Mouse (Mus musculus) ES-E14 (cell line): ENCODE data around the gene Gm8994. TPM values are rescaled to one million over a fixed set of nuclear protein-coding genes. Genes with fewer than 3 reads are reported as not detected.

Source experiments
- DNase-seq: peaks from one replicate; pipeline ENCODE4 v3.0.0-alpha.2; 2013; ENCODE audit warnings: low read depth, low spot score
- H3K27ac ChIP-seq: 2 replicates; pipeline ENCODE4 v1.5.1; 2012; ENCODE audit warnings: low read depth, mild to moderate bottlenecking, low read length, moderate library complexity, mixed read lengths; ENCODE audit not compliant: poor library complexity, insufficient read depth, severe bottlenecking
- H3K36me3 ChIP-seq: 2 replicates; pipeline ENCODE4 v1.6.1; 2012; ENCODE audit warnings: mild to moderate bottlenecking, low read length, moderate library complexity, mixed read lengths; ENCODE audit not compliant: control insufficient read depth, poor library complexity, insufficient read depth, severe bottlenecking
- H3K4me1 ChIP-seq, 2 experiments: fragments of 150-350 bp in 1 of 2; sonication (generic) in 1 of 2; 2 replicates each; pipeline ENCODE4 v1.6.1; 2012; ENCODE audit warnings: low read length in 2 of 2, mild to moderate bottlenecking in 1 of 2, mixed read lengths in 1 of 2; ENCODE audit not compliant: control insufficient read depth in 2 of 2, insufficient read depth in 2 of 2, poor library complexity in 1 of 2
- H3K4me3 ChIP-seq, 2 experiments: fragments of 150-350 bp in 1 of 2; sonication (generic) in 1 of 2; 2 replicates each; pipeline ENCODE4 v1.5.1; 2012; ENCODE audit warnings: low read length in 2 of 2, low read depth in 1 of 2, mild to moderate bottlenecking in 1 of 2, mixed read lengths in 1 of 2; ENCODE audit not compliant: insufficient read depth in 1 of 2, poor library complexity in 1 of 2, severe bottlenecking in 1 of 2
- H3K9ac ChIP-seq: 2 replicates; pipeline ENCODE4 v1.6.1; 2012; ENCODE audit warnings: low read depth, mild to moderate bottlenecking, low read length, mixed read lengths; ENCODE audit not compliant: poor library complexity, insufficient read depth, severe bottlenecking
- H3K9me3 ChIP-seq: fragments of 150-350 bp; sonication (generic); 2 replicates; pipeline ENCODE4 v1.6.1; 2012; ENCODE audit warnings: low read depth, mild to moderate bottlenecking, low read length; ENCODE audit not compliant: control insufficient read depth, insufficient read depth
- CHD2 ChIP-seq: IDR thresholded peaks from 2 replicates; pipeline ENCODE4 v1.6.1; 2014; ENCODE audit warnings: mild to moderate bottlenecking, low read depth, low read length, inconsistent platforms
- HCFC1 ChIP-seq: IDR thresholded peaks from 2 replicates; pipeline ENCODE4 v1.6.1; 2012; ENCODE audit warnings: low read length, inconsistent platforms, borderline replicate concordance; ENCODE audit not compliant: insufficient read depth
- MAFK ChIP-seq: IDR thresholded peaks from 2 replicates; pipeline ENCODE4 v1.6.1; 2014; ENCODE audit warnings: mild to moderate bottlenecking, low read depth, low read length, inconsistent platforms; ENCODE audit not compliant: insufficient read depth
- ZC3H11A ChIP-seq: IDR thresholded peaks from 2 replicates; pipeline ENCODE4 v1.6.1; 2012; ENCODE audit warnings: low read depth, mild to moderate bottlenecking, inconsistent platforms, low read length, borderline replicate concordance
- ZNF384 ChIP-seq: IDR thresholded peaks from 2 replicates; pipeline ENCODE4 v1.6.1; 2012; ENCODE audit warnings: low read depth, low read length, inconsistent platforms
- in situ Hi-C, 2 experiments: fragments of 600-800 bp; cut with MboI; formaldehyde crosslinking; loops; one replicate each; pipeline ENCODE4 v1.15.1; 2025; ENCODE audit warnings: low sequenced_read_pairs in 2 of 2, inconsistent platforms in 1 of 2; ENCODE audit not compliant: unreplicated experiment in 2 of 2
- total RNA-seq: library from RNA; depleted of rRNA; stranded (reverse); fragments of 300-350 nt; gene quantifications from 2 replicates; pipeline ENCODE4 v1.2.3, GENCODE M21; 2012

Gene Gm8994
- total RNA-seq, 1 experiment = 37.0 TPM

GRCm38 (mm10) chr6:136341093-136341492 is 13.8 kb downstream of the Gm8994 start:
- H3K9me3 ChIP-seq = no peaks in the 10 kb centered on the region
- no peak overlapping the region for H3K27ac ChIP-seq
- no peak overlapping the region for H3K4me3 ChIP-seq
- no peaks in the 10 kb centered on the region for H3K4me1 ChIP-seq
- TF ChIP-seq HCFC1 (no peak), MAFK (no peak), ZC3H11A (no peak), ZNF384 (peak; percentile 93), CHD2 (no peak)
- DNase-seq = no peak
- no peak overlapping the region for H3K9ac ChIP-seq
- H3K36me3 ChIP-seq = no peaks in the 10 kb centered on the region
- in situ Hi-C loops = no loop called here

- H3K4me3 ChIP-seq = no peak overlapping the region
- TF ChIP-seq MAFK (no peak), ZNF384 (no peak), HCFC1 (no peak), CHD2 (no peak), ZC3H11A (no peak)
- H3K4me1 ChIP-seq = no peaks in the 10 kb centered on the region
- no peak overlapping the region for H3K9ac ChIP-seq
- no peak overlapping the region for H3K27ac ChIP-seq
- DNase-seq = no peak
- in situ Hi-C loops = no loop called here
- H3K9me3 ChIP-seq = no peaks in the 10 kb centered on the region
- H3K36me3 ChIP-seq = no peaks in the 10 kb centered on the region
Observed at GRCm38 (mm10) chr6:136343868-136344267, 16.5 kb downstream of the Gm8994 start.

GRCm38 (mm10) chr6:136345034-136345433 is 17.7 kb downstream of the Gm8994 start:
- in situ Hi-C loops = no loop called here
- no peak overlapping the region for H3K4me3 ChIP-seq
- H3K4me1 ChIP-seq = no peaks in the 10 kb centered on the region
- H3K36me3 ChIP-seq = no peaks in the 10 kb centered on the region
- TF ChIP-seq ZC3H11A = no peak
- no peak for TF ChIP-seq MAFK
- TF ChIP-seq CHD2 = no peak
- no peak for TF ChIP-seq HCFC1
- no peak for TF ChIP-seq ZNF384
- DNase-seq = no peak
- H3K9ac ChIP-seq = no peak overlapping the region
- H3K27ac ChIP-seq = no peak overlapping the region
- H3K9me3 ChIP-seq = no peaks in the 10 kb centered on the region

- no peaks in the 10 kb centered on the region for H3K4me1 ChIP-seq
- H3K9ac ChIP-seq = no peak overlapping the region
- TF ChIP-seq CHD2 (no peak), ZC3H11A (no peak), HCFC1 (no peak), ZNF384 (no peak), MAFK (no peak)
- no peaks in the 10 kb centered on the region for H3K9me3 ChIP-seq
- no peaks in the 10 kb centered on the region for H3K36me3 ChIP-seq
- in situ Hi-C loops = no loop called here
- H3K27ac ChIP-seq = no peak overlapping the region
- H3K4me3 ChIP-seq = no peak overlapping the region
- no peak for DNase-seq
Observed at GRCm38 (mm10) chr6:136345641-136346040, 18.3 kb downstream of the Gm8994 start.

- Histone ChIP-seq H3K27ac (no peak overlapping the region), H3K36me3 (no peaks in the 10 kb centered on the region), H3K9me3 (no peaks in the 10 kb centered on the region), H3K4me3 (no peak overlapping the region), H3K9ac (no peak overlapping the region), H3K4me1 (0 out of 4 replicates have a peak, but pooled peaks cover 0 to 2% of the 10 kb centered on the region in 2 experiments)
- in situ Hi-C loops = no loop called here
- DNase-seq = no peak
- TF ChIP-seq MAFK (no peak), ZC3H11A (no peak), CHD2 (no peak), ZNF384 (no peak), HCFC1 (no peak)
Observed at GRCm38 (mm10) chr6:136347053-136347452, 19.7 kb downstream of the Gm8994 start.
